10 mouse cellular contexts compared by ENCODE assay signal in the genomic region with DNA sequence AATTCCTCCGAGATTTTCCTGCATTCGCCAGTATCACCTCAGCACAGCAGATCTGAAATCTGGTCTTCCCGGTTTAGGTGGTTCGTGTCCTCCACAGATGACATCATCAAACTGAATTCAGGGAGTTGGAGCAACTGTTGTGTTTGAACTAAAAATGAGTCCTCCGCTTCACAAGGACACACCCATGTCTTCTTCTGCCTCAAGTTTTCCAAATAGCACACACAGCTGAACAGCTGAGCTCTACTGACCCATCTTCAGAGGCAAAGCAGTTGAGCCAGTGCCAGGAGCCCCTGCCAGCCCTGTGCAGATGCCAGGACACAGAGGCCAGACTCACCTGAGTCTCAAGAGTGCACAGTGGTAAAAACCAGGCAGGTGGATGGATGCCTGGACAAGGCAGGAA. TPM values are rescaled to one million over a fixed set of nuclear protein-coding genes. Genes with fewer than 3 reads are reported as not detected.
DNase-seq lines count a peak whose midpoint lies in the region; ATAC-seq lines count a peak whose summit lies in the region.
"Had no signal": no experiment of that assay in that cellular context is flagged by ENCODE, and none has a peak within 500 bp of the region (broad histone marks: within the 10 kb centered on the region; RNA-seq: fewer than 3 reads in every experiment).

No protein-coding gene starts in this region.

- no peaks in the 10 kb centered on the region for H3K36me3 ChIP-seq in kidney, embryonic 16.5 days (ENCODE audit: insufficient read depth, low read length)

- 86% methylated on average over 5 of the region's 5 CpGs for WGBS in kidney, embryonic 16.5 days

- no peak overlapping the region for H3K9ac ChIP-seq in kidney, embryonic 16.5 days (replicated peaks; ENCODE audit: low read length)

- H3K27ac ChIP-seq in kidney, embryonic 16.5 days (ENCODE audit: low read length), result no peak overlapping the region

- no peak overlapping the region for H3K4me2 ChIP-seq in kidney, embryonic 16.5 days (replicated peaks; ENCODE audit: low read depth, low read length)

- DNase-seq in cerebellum, adult 8-10 months, result peak; percentile 36
- DNase-seq in cerebellum, adult 11-12 months, result no peak
- DNase-seq in kidney, adult 18-20 months, result peak; percentile 43
- peak; percentile 68 to 69 for DNase-seq in cerebellum, postnatal 14 days
- DNase-seq in kidney, postnatal 10 days, result peak; percentile 63
- no peak for DNase-seq in urinary bladder, postnatal 25 days (ENCODE audit: low spot score)
- DNase-seq in right cerebral cortex, adult 18-20 months, result no peak
- DNase-seq: layer of hippocampus, postnatal 36 days; thymus, postnatal 25 days had no signal

- ATAC-seq in kidney, embryonic 16.5 days (ENCODE audit: low FRiP score, low TSS enrichment), result no peak

- H3K9me3 ChIP-seq in kidney, embryonic 16.5 days (ENCODE audit: low read length), result no peaks in the 10 kb centered on the region

- H3K27me3 ChIP-seq in kidney, embryonic 16.5 days (ENCODE audit: insufficient read depth, low read length), result no peaks in the 10 kb centered on the region

- no peak overlapping the region for H3K4me3 ChIP-seq in kidney, embryonic 16.5 days (ENCODE audit: low read length)

- peaks cover 50% of the 10 kb centered on the region for H3K4me1 ChIP-seq in kidney, embryonic 16.5 days (ENCODE audit: insufficient read depth, low read length)

RNA-seq across cellular contexts. Expression of gene Sipa1l2, which starts 12.9 kb away (rescaled TPM):
- 18.1 and 18.3 TPM in 2 replicates for polyA plus RNA-seq in kidney, embryonic 16.5 days (2015; fragmentation: Nextera tagmentation; extraction: Ambion mirVana)

Comparison
In these comparisons a context has a peak if more than half of its experiments do, and no peak if none do; other contexts are left out.
1. DNase-seq: peak in cerebellum, adult 8-10 months (single experiment), kidney, adult 18-20 months (single experiment), cerebellum, postnatal 14 days (2 of 2) and kidney, postnatal 10 days (single experiment); none in cerebellum, adult 11-12 months (single experiment), urinary bladder, postnatal 25 days (single experiment) and right cerebral cortex, adult 18-20 months (single experiment).